Mouse (Mus musculus): Measurements from ENCODE around the gene Rgs7.

DNA sequence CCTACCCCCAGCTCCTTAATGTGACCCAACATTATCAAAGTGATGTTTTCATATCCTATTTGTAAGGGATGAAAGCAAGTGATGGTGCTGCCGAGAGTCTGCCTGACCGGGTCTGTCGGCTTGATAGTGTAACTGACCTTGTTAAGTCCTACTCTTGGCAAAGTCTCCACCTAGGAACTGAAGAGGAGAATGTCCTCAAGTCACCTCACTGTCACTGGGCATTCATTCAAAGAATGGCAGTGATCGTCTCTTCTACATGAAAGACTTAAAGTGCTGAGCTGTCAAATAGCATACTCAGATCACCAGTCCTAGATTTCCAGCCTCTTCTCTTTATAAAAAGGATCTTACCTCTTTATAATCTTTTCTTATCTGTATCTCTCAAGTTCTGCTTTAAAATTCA is 293.4 kb downstream of the Rgs7 start:
- TF ChIP-seq POLR2A (IDR thresholded peaks at IDR 0.05; ENCODE audit: borderline replicate concordance, extremely low read depth, low read depth, low read length) (no peak), CTCF (IDR thresholded peaks at IDR 0.05; ENCODE audit: insufficient read depth, low read length) (no peak)

Data from lung, adult 2 months (tissue).